Mouse (Mus musculus): Measurements from ENCODE around the gene Fam133b. TPM values are rescaled to one million over a fixed set of nuclear protein-coding genes. Genes with fewer than 3 reads are reported as not detected.

The Fam133b gene
- 17.9 and 21.3 TPM in 2 replicates for polyA plus RNA-seq (2016; fragmentation: Nextera tagmentation; extraction: Ambion mirVana)

GRCm38 (mm10) chr5:3543629-3544479 is at the start of gene Fam133b:
Gene Fam133b, plus strand, starts transcription at chr5:3543833.
- peak; percentile 93 for ATAC-seq (ENCODE audit: insufficient number of reproducible peaks, low FRiP score)
- peak within 1 kb of the TSS; percentile 93 for H3K9ac ChIP-seq
- H3K27me3 ChIP-seq (replicated peaks) = no peaks in the 10 kb centered on the region
- H3K36me3 ChIP-seq = peaks cover 9% of the 10 kb centered on the region
- under 1% methylated on average over 75 of the region's 80 CpGs for WGBS
- H3K9me3 ChIP-seq (replicated peaks) = no peaks in the 10 kb centered on the region
- H3K4me2 ChIP-seq = peak within 1 kb of the TSS; percentile 78
- H3K27ac ChIP-seq (ENCODE audit: poor library complexity, severe bottlenecking) = peak within 1 kb of the TSS; percentile 90
- H3K4me1 ChIP-seq (replicated peaks) = peaks cover 15% of the 10 kb centered on the region
- H3K4me3 ChIP-seq = peak within 1 kb of the TSS; percentile 98

- ATAC-seq (ENCODE audit: insufficient number of reproducible peaks, low FRiP score) = no peak
- WGBS = 84% methylated on average over 9 of the region's 9 CpGs
- no peak overlapping the region for H3K27ac ChIP-seq (ENCODE audit: poor library complexity, severe bottlenecking)
- H3K4me2 ChIP-seq = no peak overlapping the region
- H3K9me3 ChIP-seq (replicated peaks) = no peaks in the 10 kb centered on the region
- H3K4me3 ChIP-seq = no peak overlapping the region
- H3K4me1 ChIP-seq (replicated peaks) = peaks cover 20% of the 10 kb centered on the region
- H3K9ac ChIP-seq = no peak overlapping the region
- H3K27me3 ChIP-seq (replicated peaks) = no peaks in the 10 kb centered on the region
- H3K36me3 ChIP-seq = no peaks in the 10 kb centered on the region
Measured at GRCm38 (mm10) chr5:3493968-3494367, 49.7 kb upstream of the Fam133b start.

- 78% methylated on average over 8 of the region's 8 CpGs for WGBS
- H3K36me3 ChIP-seq = no peaks in the 10 kb centered on the region
- no peak for ATAC-seq (ENCODE audit: insufficient number of reproducible peaks, low FRiP score)
- H3K4me1 ChIP-seq (replicated peaks) = peaks cover 20% of the 10 kb centered on the region
- no peaks in the 10 kb centered on the region for H3K9me3 ChIP-seq (replicated peaks)
- H3K4me3 ChIP-seq = no peak overlapping the region
- H3K9ac ChIP-seq = no peak overlapping the region
- H3K27me3 ChIP-seq (replicated peaks) = no peaks in the 10 kb centered on the region
- H3K27ac ChIP-seq (ENCODE audit: poor library complexity, severe bottlenecking) = no peak overlapping the region
- H3K4me2 ChIP-seq = no peak overlapping the region
Measured at GRCm38 (mm10) chr5:3494452-3495187, 49.0 kb upstream of the Fam133b start.

- H3K9ac ChIP-seq = no peak overlapping the region
- no peaks in the 10 kb centered on the region for H3K9me3 ChIP-seq (replicated peaks)
- no peaks in the 10 kb centered on the region for H3K27me3 ChIP-seq (replicated peaks)
- WGBS = 58% methylated on average over 5 of the region's 5 CpGs
- no peaks in the 10 kb centered on the region for H3K36me3 ChIP-seq
- H3K4me3 ChIP-seq = no peak overlapping the region
- H3K4me2 ChIP-seq = no peak overlapping the region
- peaks cover 27% of the 10 kb centered on the region for H3K4me1 ChIP-seq (replicated peaks)
- ATAC-seq (ENCODE audit: insufficient number of reproducible peaks, low FRiP score) = no peak
- no peak overlapping the region for H3K27ac ChIP-seq (ENCODE audit: poor library complexity, severe bottlenecking)
Measured at GRCm38 (mm10) chr5:3497505-3497925, 46.1 kb upstream of the Fam133b start.

- Histone ChIP-seq H3K36me3 (no peaks in the 10 kb centered on the region), H3K9ac (no peak overlapping the region), H3K9me3 (replicated peaks) (no peaks in the 10 kb centered on the region), H3K27me3 (replicated peaks) (no peaks in the 10 kb centered on the region), H3K27ac (ENCODE audit: poor library complexity, severe bottlenecking) (no peak overlapping the region), H3K4me3 (no peak overlapping the region), H3K4me1 (replicated peaks) (peaks cover 45% of the 10 kb centered on the region), H3K4me2 (no peak overlapping the region)
- no peak for ATAC-seq (ENCODE audit: insufficient number of reproducible peaks, low FRiP score)
- WGBS = 77% methylated on average over 5 of the region's 5 CpGs
Measured at GRCm38 (mm10) chr5:3500298-3500697, 43.3 kb upstream of the Fam133b start.

- 67% methylated on average over 8 of the region's 8 CpGs for WGBS
- no peak overlapping the region for H3K4me2 ChIP-seq
- no peak overlapping the region for H3K27ac ChIP-seq (ENCODE audit: poor library complexity, severe bottlenecking)
- H3K4me3 ChIP-seq = no peak overlapping the region
- H3K27me3 ChIP-seq (replicated peaks) = no peaks in the 10 kb centered on the region
- H3K36me3 ChIP-seq = no peaks in the 10 kb centered on the region
- H3K4me1 ChIP-seq (replicated peaks) = peaks cover 48% of the 10 kb centered on the region
- ATAC-seq (ENCODE audit: insufficient number of reproducible peaks, low FRiP score) = no peak
- no peaks in the 10 kb centered on the region for H3K9me3 ChIP-seq (replicated peaks)
- no peak overlapping the region for H3K9ac ChIP-seq
Measured at GRCm38 (mm10) chr5:3500957-3501563, 42.6 kb upstream of the Fam133b start.

GRCm38 (mm10) chr5:3501564-3502001 is 42.0 kb upstream of the Fam133b start:
- Histone ChIP-seq H3K36me3 (no peaks in the 10 kb centered on the region), H3K4me2 (no peak overlapping the region), H3K27me3 (replicated peaks) (no peaks in the 10 kb centered on the region), H3K4me3 (no peak overlapping the region), H3K9me3 (replicated peaks) (no peaks in the 10 kb centered on the region), H3K27ac (ENCODE audit: poor library complexity, severe bottlenecking) (no peak overlapping the region), H3K4me1 (replicated peaks) (peaks cover 48% of the 10 kb centered on the region), H3K9ac (0 out of 2 replicates have a peak overlapping the region, but pooled peaks have one; percentile 3)
- 40% methylated on average over 8 of the region's 8 CpGs for WGBS
- no peak for ATAC-seq (ENCODE audit: insufficient number of reproducible peaks, low FRiP score)

GRCm38 (mm10) chr5:3502610-3503350 is 40.9 kb upstream of the Fam133b start:
- Histone ChIP-seq H3K27ac (ENCODE audit: poor library complexity, severe bottlenecking) (peak overlapping the region; percentile 24; the same call in 1 of the 2 replicates), H3K4me2 (no peak overlapping the region), H3K4me3 (no peak overlapping the region), H3K36me3 (no peaks in the 10 kb centered on the region), H3K9me3 (replicated peaks) (no peaks in the 10 kb centered on the region), H3K9ac (no peak overlapping the region), H3K4me1 (replicated peaks) (peaks cover 40% of the 10 kb centered on the region), H3K27me3 (replicated peaks) (no peaks in the 10 kb centered on the region)
- peak; percentile 54; the same call in 1 of the 2 replicates for ATAC-seq (ENCODE audit: insufficient number of reproducible peaks, low FRiP score)
- 37% methylated on average over 11 of the region's 11 CpGs for WGBS

- H3K27me3 ChIP-seq (replicated peaks) = no peaks in the 10 kb centered on the region
- WGBS = 74% methylated on average over 4 of the region's 4 CpGs
- peak overlapping the region; percentile 24; the same call in 1 of the 2 replicates for H3K27ac ChIP-seq (ENCODE audit: poor library complexity, severe bottlenecking)
Measured at GRCm38 (mm10) chr5:3503373-3503772, 40.3 kb upstream of the Fam133b start.

GRCm38 (mm10) chr5:3503836-3504323 is 39.8 kb upstream of the Fam133b start:
- H3K9me3 ChIP-seq (replicated peaks) = no peaks in the 10 kb centered on the region
- H3K36me3 ChIP-seq = no peaks in the 10 kb centered on the region
- no peak for ATAC-seq (ENCODE audit: insufficient number of reproducible peaks, low FRiP score)
- H3K27me3 ChIP-seq (replicated peaks) = no peaks in the 10 kb centered on the region
- WGBS = 67% methylated on average over 9 of the region's 9 CpGs
- H3K4me2 ChIP-seq = no peak overlapping the region
- peaks cover 38% of the 10 kb centered on the region for H3K4me1 ChIP-seq (replicated peaks)
- H3K9ac ChIP-seq = no peak overlapping the region
- no peak overlapping the region for H3K27ac ChIP-seq (ENCODE audit: poor library complexity, severe bottlenecking)
- H3K4me3 ChIP-seq = no peak overlapping the region

More at GRCm38 (mm10) chr5:3503373-3503772, 40.3 kb upstream of the Fam133b start:
- Histone ChIP-seq H3K9ac (no peak overlapping the region), H3K9me3 (replicated peaks) (no peaks in the 10 kb centered on the region), H3K36me3 (no peaks in the 10 kb centered on the region), H3K4me1 (replicated peaks) (peaks cover 38% of the 10 kb centered on the region), H3K4me2 (no peak overlapping the region), H3K4me3 (no peak overlapping the region)
- no peak for ATAC-seq (ENCODE audit: insufficient number of reproducible peaks, low FRiP score)

Data from heart, embryonic 12.5 days (tissue).